Mouse (Mus musculus): ENCODE measurements at regions not wholly inside any gene's neighbourhood (a gene's known extent, or its start where the extent isn't known, plus 50 kb on each side); places are given as distances from the start of the nearest gene placed in this dataset.

- DNase-seq (ENCODE audit: low spot score in 2 of 2), result no peak
These were observed 54.0 kb downstream of the Kcna5 start for GRCm38 (mm10) chr6:126481257-126481656.

- DNase-seq (ENCODE audit: low spot score in 2 of 2), result no peak
These were observed 57.7 kb downstream of the Kcna5 start for GRCm38 (mm10) chr6:126477506-126477905.

GRCm38 (mm10) chr6:126476758-126477157, 58.5 kb downstream of the Kcna5 start:
- no peak for DNase-seq (ENCODE audit: low spot score in 2 of 2)

GRCm38 (mm10) chr6:126475555-126475954, 59.7 kb downstream of the Kcna5 start:
- DNase-seq (ENCODE audit: low spot score in 2 of 2), result no peak

- DNase-seq (ENCODE audit: low spot score in 2 of 2), result no peak
These were observed 81.5 kb downstream of the Kcna5 start for GRCm38 (mm10) chr6:126453751-126454150.

GRCm38 (mm10) chr6:126445519-126445918, 89.7 kb downstream of the Kcna5 start:
- DNase-seq (ENCODE audit: low spot score in 2 of 2), result no peak

GRCm38 (mm10) chr6:126440254-126440653, 95.0 kb downstream of the Kcna5 start:
- DNase-seq (ENCODE audit: low spot score in 2 of 2), result no peak

GRCm38 (mm10) chr6:126437976-126438736, 97.1 kb downstream of the Kcna5 start:
- peak in 1 of 2 experiments; percentile 2 for DNase-seq (ENCODE audit: low spot score in 2 of 2)

GRCm38 (mm10) chr6:126427208-126427607, 108.0 kb downstream of the Kcna5 start:
- no peak for DNase-seq (ENCODE audit: low spot score in 2 of 2)

- DNase-seq (ENCODE audit: low spot score in 2 of 2), result no peak
These were observed 129.5 kb downstream of the Kcna5 start for GRCm38 (mm10) chr6:126405736-126406135.

GRCm38 (mm10) chr6:126404331-126405070, 130.7 kb downstream of the Kcna5 start:
- no peak for DNase-seq (ENCODE audit: low spot score in 2 of 2)

- no peak for DNase-seq (ENCODE audit: low spot score in 2 of 2)
These were observed 135.6 kb downstream of the Kcna5 start for GRCm38 (mm10) chr6:126399595-126399994.

GRCm38 (mm10) chr6:126398641-126399040, 136.6 kb downstream of the Kcna5 start:
- DNase-seq (ENCODE audit: low spot score in 2 of 2), result no peak

- no peak for DNase-seq (ENCODE audit: low spot score in 2 of 2)
These were observed 140.2 kb downstream of the Kcna5 start for GRCm38 (mm10) chr6:126395015-126395414.

- DNase-seq (ENCODE audit: low spot score in 2 of 2), result no peak
These were observed 141.0 kb downstream of the Kcna5 start for GRCm38 (mm10) chr6:126394111-126394809.

- no peak for DNase-seq (ENCODE audit: low spot score in 2 of 2)
These were observed 150.8 kb downstream of the Kcna5 start for GRCm38 (mm10) chr6:126384210-126385012.

- DNase-seq (ENCODE audit: low spot score in 2 of 2), result no peak
These were observed 158.0 kb downstream of the Kcna5 start for GRCm38 (mm10) chr6:126377216-126377615.

GRCm38 (mm10) chr6:126374970-126375620, 160.1 kb downstream of the Kcna5 start:
- no peak for DNase-seq (ENCODE audit: low spot score in 2 of 2)

GRCm38 (mm10) chr6:126371971-126372370, 163.2 kb downstream of the Kcna5 start:
- no peak for DNase-seq (ENCODE audit: low spot score in 2 of 2)

GRCm38 (mm10) chr6:126371489-126371888, 163.7 kb downstream of the Kcna5 start:
- DNase-seq (ENCODE audit: low spot score in 2 of 2), result no peak

- DNase-seq (ENCODE audit: low spot score in 2 of 2), result no peak
These were observed 169.7 kb downstream of the Kcna5 start for GRCm38 (mm10) chr6:126365495-126365894.

Measured in spleen, postnatal 14 days (tissue).